Mouse (Mus musculus) bone marrow macrophage, adult 2 months (primary cell): ENCODE data around the gene Ssbp2.

ENCODE experiments used
- CTCF ChIP-seq: IDR thresholded peaks from 2 replicates; pipeline ENCODE4 v1.5.1; 2012; ENCODE audit warnings: low read depth, mild to moderate bottlenecking, low read length, moderate library complexity
- POLR2A ChIP-seq: IDR thresholded peaks from 2 replicates; pipeline ENCODE4 v1.6.1; 2012; ENCODE audit warnings: mild to moderate bottlenecking, low read depth, low read length, borderline replicate concordance

DNA sequence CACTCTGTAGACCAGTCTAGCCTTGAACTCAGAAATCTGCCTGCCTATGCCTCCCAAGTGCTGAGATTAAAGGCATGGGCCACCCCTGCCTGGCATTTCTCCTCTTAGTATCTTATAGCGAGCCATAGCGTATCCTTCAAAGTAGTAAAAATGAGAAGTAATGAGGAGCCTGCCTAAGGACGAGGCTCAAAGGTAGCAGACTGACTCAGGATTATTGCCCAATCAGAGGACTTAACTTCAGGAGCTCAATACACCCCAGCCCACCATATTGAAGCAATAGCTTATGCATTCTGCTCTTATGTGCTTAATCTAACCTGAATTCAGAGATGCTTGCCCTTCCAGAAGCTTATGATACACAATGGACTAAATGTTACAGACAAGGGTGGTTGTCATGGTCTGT is 7.8 kb upstream of the Ssbp2 start:
- no peak for TF ChIP-seq CTCF
- TF ChIP-seq POLR2A: no peak
